Mouse (Mus musculus) CD4-positive, CD25-positive, alpha-beta regulatory T cell (primary cell): Measurements from ENCODE around the gene Gm3187. TPM values are rescaled to one million over a fixed set of nuclear protein-coding genes. Genes with fewer than 3 reads are reported as not detected.

Source experiments
- polyA plus RNA-seq: library from polyadenylated mRNA; unstranded; fragments of 100-300 nt; shearing (Covaris generic); gene quantifications from one replicate; pipeline ENCODE4 v1.2.1, GENCODE M21; 2017

Gene Gm3187
- polyA plus RNA-seq, result not detected

DNA sequence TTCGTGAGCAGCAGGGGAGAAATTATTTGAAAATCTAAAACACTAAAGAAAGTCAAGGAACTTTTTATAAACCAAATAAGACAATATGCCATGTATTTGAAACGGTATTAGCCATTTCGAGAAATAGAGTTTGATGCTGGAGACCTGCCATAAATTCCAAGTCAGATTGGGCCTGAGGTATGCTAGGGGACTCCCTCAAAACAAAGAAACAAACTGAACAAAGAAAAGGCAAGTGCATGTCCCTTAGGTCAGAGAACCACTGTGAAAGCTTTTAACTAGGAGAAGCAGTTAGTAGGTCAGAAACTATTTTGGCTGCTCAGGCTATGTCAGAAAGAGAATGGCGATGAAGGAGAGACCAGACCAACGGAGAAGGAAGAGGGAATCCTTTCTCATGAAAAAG lies at the start of gene Gm3187:
TSS of gene Gm3187 (plus strand) at position 301 of the 400 bp plus-strand sequence.

DNA sequence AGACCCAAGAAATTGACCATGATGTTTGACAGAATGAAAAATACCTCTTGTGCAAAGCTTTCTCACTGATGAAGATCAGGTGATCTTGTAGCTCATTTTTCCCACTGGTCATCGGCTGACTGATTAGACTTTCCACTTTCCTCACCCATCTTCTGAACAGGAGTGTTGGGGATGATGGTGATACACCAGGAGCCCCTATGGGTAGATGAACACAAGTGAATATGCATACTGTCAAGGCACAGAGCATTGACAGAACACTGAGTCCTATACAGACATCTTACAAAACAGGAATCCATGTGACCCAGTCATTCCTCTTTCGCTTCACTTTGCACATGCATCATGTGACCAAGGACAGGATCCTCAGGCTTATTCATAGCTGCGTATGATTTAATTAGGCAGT lies 28.6 kb upstream of the Gm3187 start, which contains the start of gene Gm3194:
TSS of gene Gm3194 (minus strand) at position 101 of the 400 bp plus-strand sequence.

DNA sequence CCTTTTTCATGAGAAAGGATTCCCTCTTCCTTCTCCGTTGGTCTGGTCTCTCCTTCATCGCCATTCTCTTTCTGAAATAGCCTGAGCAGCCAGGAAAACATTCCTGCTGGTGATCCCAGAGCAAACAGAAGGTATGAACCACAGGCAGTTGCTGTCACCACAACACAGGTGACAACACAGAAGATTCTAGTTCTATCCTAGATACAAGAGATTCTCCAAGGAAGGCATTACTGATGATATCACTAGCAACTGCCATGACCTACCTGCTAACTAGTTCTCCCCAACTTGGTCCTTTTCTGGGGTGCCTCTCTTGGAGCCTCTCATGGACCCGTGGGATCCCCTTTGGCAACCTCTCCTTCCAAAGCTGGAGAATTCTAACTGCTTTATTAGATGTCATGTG lies 6.3 kb upstream of the Gm3187 start, which contains the start of gene Gm8246:
TSS of gene Gm8246 (minus strand) at position 101 of the 400 bp plus-strand sequence.

DNA sequence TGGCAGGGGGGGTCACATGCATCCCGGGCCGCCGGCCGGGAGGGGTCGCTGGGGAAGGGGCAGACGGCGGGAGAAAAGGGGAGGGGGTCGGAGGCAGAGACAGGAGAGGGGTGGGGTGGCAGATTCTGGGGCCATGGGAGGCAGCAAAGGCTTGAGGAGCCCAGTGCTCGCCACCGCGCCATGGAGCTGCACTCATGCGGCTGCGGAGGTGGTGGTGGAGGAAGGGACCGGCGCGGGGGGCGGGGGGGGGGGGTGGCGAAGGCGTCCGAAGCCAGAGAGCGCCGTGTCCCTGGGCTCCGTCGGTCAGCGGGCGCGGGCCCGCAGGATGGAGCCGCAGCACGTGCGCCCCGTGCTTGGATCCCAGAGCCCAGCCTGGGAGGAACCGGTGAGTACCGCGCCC lies 17.4 kb downstream of the Gm3187 start, which contains the start of gene Gm3488:
TSS of gene Gm3488 (plus strand) at position 301 of the 400 bp plus-strand sequence.

DNA sequence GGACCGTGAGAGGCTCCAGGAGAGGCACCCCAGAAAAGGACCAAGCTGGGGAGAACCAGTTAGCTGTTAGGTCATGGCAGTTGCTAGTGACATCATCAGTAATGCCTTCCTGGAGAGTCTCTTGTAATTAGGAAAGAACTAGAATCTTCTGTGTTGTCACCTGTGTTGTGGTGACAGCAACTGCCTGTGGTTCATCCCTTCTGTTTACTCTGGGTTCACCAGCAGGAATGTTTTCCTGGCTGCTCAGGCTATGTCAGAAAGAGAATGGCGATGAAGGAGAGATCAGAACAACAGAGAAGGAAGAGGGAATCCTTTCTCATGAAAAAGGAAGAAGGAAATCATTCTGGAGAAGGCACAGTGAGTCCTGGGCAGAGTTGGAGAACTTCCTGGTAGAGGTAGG lies 54.2 kb downstream of the Gm3187 start, which contains the start of gene Gm3532:
TSS of gene Gm3532 (plus strand) at position 301 of the 400 bp plus-strand sequence.

Other genes starting within 250 kb of the Gm3187 start
- not detected for gene Gm3526, start 223.6 kb upstream of the Gm3187 start, polyA plus RNA-seq
- gene Gm3542, start 149.3 kb upstream of the Gm3187 start, polyA plus RNA-seq, result not detected
- gene Gm3500, start 95.2 kb upstream of the Gm3187 start, polyA plus RNA-seq, result 3.7 TPM
- gene Gm3194, start 28.7 kb upstream of the Gm3187 start, polyA plus RNA-seq, result 2.0 TPM
- not detected for gene Gm8246, start 6.4 kb upstream of the Gm3187 start, polyA plus RNA-seq
- gene Gm3488, start 17.5 kb downstream of the Gm3187 start, polyA plus RNA-seq, result 2.8 TPM
- not detected for gene Gm3532, start 54.3 kb downstream of the Gm3187 start, polyA plus RNA-seq
- gene Gm8265, start 148.8 kb downstream of the Gm3187 start, polyA plus RNA-seq, result not detected
- not detected for gene Gm9603, start 203.2 kb downstream of the Gm3187 start, polyA plus RNA-seq